Mouse (Mus musculus) brain, embryonic 14.5 days (tissue): ENCODE results near the gene Senp8. TPM values are rescaled to one million over a fixed set of nuclear protein-coding genes. Genes with fewer than 3 reads are reported as not detected.

Experiments
- DNase-seq: peaks from one replicate; pipeline ENCODE4 v3.0.0-alpha.2; 2011; ENCODE audit warnings: low read depth
- CTCF ChIP-seq: fragments of 200-500 bp; IDR thresholded peaks from 2 replicates; pipeline ENCODE4 v1.5.1; 2012; ENCODE audit warnings: inconsistent platforms, mild to moderate bottlenecking, moderate library complexity, borderline replicate concordance; ENCODE audit not compliant: insufficient read depth, insufficient read length; ENCODE audit errors: extremely low read depth
- POLR2A ChIP-seq: fragments of 200-500 bp; IDR thresholded peaks from 2 replicates; pipeline ENCODE4 v1.6.1; 2012; ENCODE audit warnings: mild to moderate bottlenecking, inconsistent platforms, borderline replicate concordance; ENCODE audit not compliant: poor library complexity, insufficient read depth, insufficient read length, severe bottlenecking; ENCODE audit errors: extremely low read depth
- polyA plus RNA-seq: library from polyadenylated mRNA; depleted of rRNA; stranded (reverse); fragments of >200 nt; gene quantifications from 2 replicates; pipeline ENCODE4 v1.2.3, GENCODE M21; 2012

Senp8 gene
- polyA plus RNA-seq, 1 experiment, result 7.5 TPM

- TF ChIP-seq CTCF (no peak), POLR2A (no peak)
- no peak for DNase-seq
These were observed 15.1 kb downstream of the Senp8 start for GRCm38 (mm10) chr9:59735394-59735793.

- TF ChIP-seq POLR2A (no peak), CTCF (no peak)
- no peak for DNase-seq
These were observed 17.4 kb downstream of the Senp8 start for GRCm38 (mm10) chr9:59733075-59733474.

DNA sequence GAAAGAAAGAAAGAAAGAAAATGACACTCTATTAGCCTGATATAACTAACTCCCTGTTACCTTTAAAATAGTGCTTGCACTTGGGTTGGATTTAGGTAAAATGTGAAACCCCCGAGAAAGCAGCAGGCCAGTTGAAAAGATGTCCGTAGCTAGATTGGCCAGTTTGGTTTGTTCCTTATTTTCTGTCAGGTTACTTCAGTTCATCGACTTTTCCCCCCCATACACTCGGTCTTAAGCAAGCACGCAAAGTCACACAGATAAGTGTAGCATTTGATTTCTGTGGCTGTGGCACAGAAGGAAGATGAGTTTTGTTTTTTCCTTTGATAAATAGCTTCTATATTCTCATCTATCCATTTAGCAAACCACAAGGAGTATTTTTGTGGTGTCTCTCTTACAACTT is 19.4 kb downstream of the Senp8 start:
- DNase-seq, result no peak
- TF ChIP-seq CTCF (no peak), POLR2A (no peak)

GRCm38 (mm10) chr9:59727569-59728286 is 22.8 kb downstream of the Senp8 start:
- no peak for DNase-seq
- no peak for TF ChIP-seq POLR2A

- no peak for TF ChIP-seq POLR2A
- TF ChIP-seq CTCF, result no peak
- DNase-seq, result no peak
These were observed 25.0 kb downstream of the Senp8 start for GRCm38 (mm10) chr9:59725515-59725914.

DNA sequence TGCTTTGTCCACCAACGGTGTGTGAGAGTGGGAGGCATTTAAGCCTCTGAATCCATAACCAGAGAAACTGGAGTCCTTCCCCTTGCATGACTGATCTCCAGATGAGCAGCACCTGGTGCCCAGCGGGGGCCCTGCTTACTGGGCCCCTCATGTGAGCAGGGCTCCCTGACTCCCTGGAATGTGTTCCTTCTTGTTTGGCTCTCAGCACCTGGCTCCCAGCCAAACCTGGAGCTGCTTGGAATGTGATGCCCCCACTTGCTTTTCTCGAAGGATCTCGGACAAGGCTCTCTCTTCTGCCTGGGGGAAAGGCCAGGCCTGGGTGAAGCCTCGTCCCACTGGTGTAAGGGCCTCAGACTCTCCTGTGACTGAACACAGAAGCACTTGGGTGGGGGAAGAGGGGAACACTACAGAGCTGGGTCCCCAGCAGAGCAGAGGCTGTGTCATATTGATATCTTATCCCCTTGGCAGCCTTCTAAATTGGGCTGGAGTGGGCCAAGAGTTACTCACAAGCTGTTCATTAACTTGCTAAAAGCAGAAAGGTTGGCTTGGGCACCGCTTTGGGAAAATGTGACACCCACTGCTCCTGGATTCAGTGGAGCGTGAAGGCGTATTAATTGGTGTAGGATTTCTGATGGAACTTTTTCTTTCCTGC is 26.6 kb downstream of the Senp8 start:
- TF ChIP-seq POLR2A (no peak), CTCF (no peak)
- peak; percentile 81 for DNase-seq

GRCm38 (mm10) chr9:59723096-59723657 is 27.3 kb downstream of the Senp8 start:
- DNase-seq, result peak; percentile 96
- no peak for TF ChIP-seq POLR2A
- peak; percentile 86 for TF ChIP-seq CTCF

- DNase-seq, result no peak
- no peak for TF ChIP-seq POLR2A
- TF ChIP-seq CTCF, result no peak
These were observed 29.4 kb downstream of the Senp8 start for GRCm38 (mm10) chr9:59721144-59721543.

DNA sequence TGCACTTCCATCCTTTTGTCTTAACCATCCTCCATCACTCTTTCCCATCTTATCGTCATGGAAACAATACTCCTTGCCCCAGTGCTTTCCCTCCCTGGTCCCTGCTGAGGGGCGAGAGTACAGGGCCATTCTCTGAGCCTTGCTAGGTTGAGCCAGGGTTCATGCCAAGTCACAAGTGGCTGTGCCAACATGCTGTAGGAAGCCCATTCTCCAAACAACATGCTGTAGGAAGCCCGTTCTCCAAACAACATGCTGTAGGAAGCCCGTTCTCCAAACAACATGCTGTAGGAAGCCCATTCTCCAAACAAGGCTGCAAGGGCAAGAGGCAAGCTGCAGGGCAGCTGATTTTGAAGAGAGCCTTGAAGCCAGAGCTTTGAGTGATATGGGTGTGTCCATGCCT is 32.3 kb downstream of the Senp8 start:
- DNase-seq, result no peak
- TF ChIP-seq POLR2A, result no peak
- no peak for TF ChIP-seq CTCF

DNA sequence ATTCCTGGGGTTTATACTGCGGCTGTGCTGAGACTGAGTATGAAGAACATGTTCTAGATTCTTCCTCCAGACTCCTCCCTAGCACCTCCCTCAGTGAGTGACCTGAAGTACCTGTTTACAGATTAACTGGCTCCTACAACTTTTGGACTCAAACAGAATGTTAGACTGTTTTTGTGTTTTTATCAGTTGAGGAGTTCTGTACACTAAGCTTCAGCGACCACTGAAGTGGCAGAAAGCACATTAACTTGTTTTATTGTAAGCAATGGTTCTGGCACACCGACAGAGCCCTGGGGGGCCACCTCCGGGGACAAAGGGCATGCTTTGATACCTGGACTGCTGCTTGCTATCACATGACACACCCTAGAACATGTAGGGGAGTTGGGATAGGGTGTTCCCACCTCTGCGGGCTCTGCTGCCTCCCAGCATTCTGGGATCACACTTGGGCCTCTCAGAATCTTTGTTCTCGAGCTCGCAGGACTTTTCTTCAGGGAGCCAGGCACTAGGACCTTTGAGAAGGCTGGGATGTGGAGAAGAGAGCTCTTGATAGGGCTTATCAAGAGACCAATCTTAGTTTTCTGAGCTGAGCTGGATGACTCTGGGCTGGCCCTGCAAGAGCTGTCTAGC is 34.1 kb downstream of the Senp8 start:
- no peak for DNase-seq
- no peak for TF ChIP-seq CTCF
- TF ChIP-seq POLR2A, result no peak

GRCm38 (mm10) chr9:59709225-59709624 is 41.3 kb downstream of the Senp8 start:
- TF ChIP-seq CTCF (no peak), POLR2A (no peak)
- peak; percentile 23 for DNase-seq

- no peak for DNase-seq
- TF ChIP-seq POLR2A, result no peak
- TF ChIP-seq CTCF, result no peak
These were observed 43.4 kb downstream of the Senp8 start for GRCm38 (mm10) chr9:59706850-59707825.
